Mouse (Mus musculus): Measurements from ENCODE around the gene Ankrd9.

DNA sequence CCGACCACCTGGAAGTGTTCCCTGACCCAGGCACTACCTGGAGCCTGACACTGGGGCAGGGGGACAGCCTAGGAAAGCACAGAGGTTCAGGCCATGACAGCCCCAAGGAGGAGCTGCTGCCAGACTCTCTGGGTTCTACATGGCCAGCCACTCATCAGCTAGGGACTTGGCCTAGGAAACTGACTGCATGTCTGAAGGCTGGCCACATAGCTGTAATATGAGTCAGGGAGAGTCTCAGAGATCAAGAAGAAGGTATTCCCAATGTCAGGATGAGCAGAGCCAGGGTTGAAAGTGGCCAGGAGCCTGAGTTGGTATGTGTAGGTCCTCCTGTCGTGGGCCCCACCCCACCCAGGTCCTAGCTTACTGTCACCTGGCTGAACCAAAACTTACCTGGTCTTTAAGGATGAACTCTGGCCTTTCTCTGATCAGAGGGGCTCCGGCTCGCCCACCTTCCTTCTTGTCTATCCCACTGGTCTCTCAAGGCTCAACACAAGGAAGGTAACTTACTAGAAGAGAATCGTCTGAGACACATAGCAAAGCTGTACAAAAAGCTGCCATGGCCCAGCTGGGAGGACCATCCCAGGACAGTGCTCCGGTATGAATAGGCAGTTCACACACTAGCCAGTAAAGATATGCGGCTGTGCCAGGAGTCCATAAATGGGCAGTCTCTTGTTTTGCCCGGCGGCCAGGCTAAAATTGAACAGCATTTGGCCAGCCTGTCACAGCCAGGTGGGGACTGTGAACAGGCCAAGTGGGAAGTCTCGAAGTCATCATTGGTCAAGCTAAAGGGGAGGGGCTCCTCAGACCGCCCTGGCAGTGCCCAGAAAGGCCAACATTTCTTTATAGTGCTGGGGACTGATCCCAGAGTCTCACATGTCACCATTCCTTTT lies 7.9 kb upstream of the Ankrd9 start:
- TF ChIP-seq CTCF (IDR thresholded peaks at IDR 0.05; ENCODE audit: extremely low read depth, insufficient read depth, insufficient read length, insufficient replicate concordance) (no peak), POLR2A (IDR thresholded peaks at IDR 0.05; ENCODE audit: low read depth, low read length) (no peak)

Data from spleen, adult 2 months (tissue).